Mouse (Mus musculus): ENCODE data around the gene Prrx1. TPM values are rescaled to one million over a fixed set of nuclear protein-coding genes. Genes with fewer than 3 reads are reported as not detected.

Gene Prrx1
- polyA plus RNA-seq, 1 experiment from 2014 or later: 81.5 TPM

DNA sequence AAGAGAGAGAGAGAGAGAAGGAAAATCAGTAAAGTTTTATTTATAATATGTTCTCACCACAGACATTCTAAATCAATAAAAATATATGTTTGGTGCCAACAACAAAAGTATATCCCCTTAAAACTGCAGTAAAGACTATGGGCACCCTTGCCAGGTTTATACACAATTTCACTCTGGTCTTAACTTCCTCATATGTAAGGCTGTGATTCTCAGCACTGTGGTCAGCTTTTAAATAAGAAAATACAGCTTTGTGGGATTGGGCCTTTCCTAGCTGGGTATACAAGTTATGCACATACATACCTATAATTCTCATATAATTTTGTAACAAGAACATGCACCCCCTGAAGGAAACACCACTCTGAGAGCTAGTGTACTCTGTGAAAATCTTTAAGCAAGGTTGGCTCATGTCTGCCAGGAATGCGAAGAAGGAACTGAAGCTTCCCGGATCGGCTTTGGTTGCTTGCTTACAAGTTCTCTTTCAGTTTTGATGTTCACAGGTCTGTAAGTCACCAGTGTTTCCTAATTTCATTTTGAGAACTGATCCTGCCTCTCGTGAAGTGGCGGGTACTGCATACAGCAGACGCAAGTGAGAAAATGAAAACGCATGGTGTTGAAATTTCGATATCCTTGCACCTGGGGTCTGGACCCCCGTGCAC lies 29.4 kb downstream of the Prrx1 start:
- H3K4me3 ChIP-seq: no peak overlapping the region
- H3K27ac ChIP-seq: no peak overlapping the region
- no peaks in the 10 kb centered on the region for H3K27me3 ChIP-seq
- WGBS: 76% methylated on average over 9 of the region's 9 CpGs
- H3K9ac ChIP-seq: no peak overlapping the region
- peaks cover 3% of the 10 kb centered on the region; the same call in 1 of the 2 replicates for H3K4me1 ChIP-seq
- no peaks in the 10 kb centered on the region for H3K36me3 ChIP-seq
- ATAC-seq (ENCODE audit: low FRiP score): no peak
- no peak overlapping the region for H3K4me2 ChIP-seq (replicated peaks)
- H3K9me3 ChIP-seq (replicated peaks): no peaks in the 10 kb centered on the region

GRCm38 (mm10) chr1:163281450-163282198 lies 31.9 kb downstream of the Prrx1 start:
- Histone ChIP-seq H3K4me3 (no peak overlapping the region), H3K27me3 (no peaks in the 10 kb centered on the region), H3K9me3 (replicated peaks) (no peaks in the 10 kb centered on the region), H3K9ac (no peak overlapping the region), H3K4me1 (peaks cover 3% of the 10 kb centered on the region; the same call in 1 of the 2 replicates), H3K36me3 (no peaks in the 10 kb centered on the region), H3K4me2 (replicated peaks) (no peak overlapping the region), H3K27ac (no peak overlapping the region)
- no peak for ATAC-seq (ENCODE audit: low FRiP score)
- WGBS: 74% methylated on average over 7 of the region's 7 CpGs

- no peak overlapping the region for H3K4me3 ChIP-seq
- H3K4me1 ChIP-seq: peaks cover 3% of the 10 kb centered on the region; the same call in 1 of the 2 replicates
- no peak overlapping the region for H3K27ac ChIP-seq
- no peak overlapping the region for H3K9ac ChIP-seq
- no peaks in the 10 kb centered on the region for H3K36me3 ChIP-seq
- no peaks in the 10 kb centered on the region for H3K9me3 ChIP-seq (replicated peaks)
- H3K4me2 ChIP-seq (replicated peaks): no peak overlapping the region
- no peaks in the 10 kb centered on the region for H3K27me3 ChIP-seq
- WGBS: 55% methylated on average over 2 of the region's 2 CpGs
- ATAC-seq (ENCODE audit: low FRiP score): no peak
These were observed 32.7 kb downstream of the Prrx1 start for GRCm38 (mm10) chr1:163280842-163281122.

GRCm38 (mm10) chr1:163280097-163280841 lies 33.2 kb downstream of the Prrx1 start:
- no peak for ATAC-seq (ENCODE audit: low FRiP score)
- H3K4me2 ChIP-seq (replicated peaks): no peak overlapping the region
- no peaks in the 10 kb centered on the region for H3K9me3 ChIP-seq (replicated peaks)
- no peak overlapping the region for H3K4me3 ChIP-seq
- H3K9ac ChIP-seq: no peak overlapping the region
- H3K4me1 ChIP-seq: peaks cover 3% of the 10 kb centered on the region; the same call in 1 of the 2 replicates
- WGBS: 61% methylated on average over 7 of the region's 7 CpGs
- no peaks in the 10 kb centered on the region for H3K27me3 ChIP-seq
- no peaks in the 10 kb centered on the region for H3K36me3 ChIP-seq
- H3K27ac ChIP-seq: no peak overlapping the region

- H3K4me3 ChIP-seq: no peak overlapping the region
- no peak overlapping the region for H3K9ac ChIP-seq
- no peaks in the 10 kb centered on the region for H3K27me3 ChIP-seq
- 90% methylated on average over 7 of the region's 7 CpGs for WGBS
- ATAC-seq (ENCODE audit: low FRiP score): no peak
- H3K4me2 ChIP-seq (replicated peaks): no peak overlapping the region
- no peaks in the 10 kb centered on the region for H3K36me3 ChIP-seq
- H3K27ac ChIP-seq: no peak overlapping the region
- no peaks in the 10 kb centered on the region for H3K9me3 ChIP-seq (replicated peaks)
- H3K4me1 ChIP-seq: peaks cover 3% of the 10 kb centered on the region; the same call in 1 of the 2 replicates
These were observed 36.4 kb downstream of the Prrx1 start for GRCm38 (mm10) chr1:163277069-163277468.

DNA sequence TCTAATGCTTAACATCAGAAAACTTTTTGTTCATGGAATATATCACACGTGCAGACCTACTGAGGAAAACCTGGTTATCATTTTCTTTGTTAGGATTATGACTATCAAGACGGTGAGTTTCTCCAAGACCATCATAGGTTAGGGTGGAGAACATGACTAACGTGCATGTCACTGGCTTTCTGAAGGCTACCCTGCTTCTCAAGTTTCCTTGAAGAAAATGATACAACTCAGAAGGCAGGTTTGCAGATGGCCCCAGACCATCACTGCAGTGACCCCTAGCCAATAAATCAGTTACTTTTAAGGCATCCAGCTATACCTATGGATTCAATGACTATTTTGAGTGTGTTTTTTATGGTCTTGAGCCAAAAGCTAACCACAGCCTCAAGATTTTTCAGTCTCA lies 38.6 kb downstream of the Prrx1 start:
- ATAC-seq (ENCODE audit: low FRiP score): no peak
- Histone ChIP-seq H3K4me1 (no peaks in the 10 kb centered on the region), H3K27ac (no peak overlapping the region), H3K27me3 (no peaks in the 10 kb centered on the region), H3K9me3 (replicated peaks) (no peaks in the 10 kb centered on the region), H3K4me2 (replicated peaks) (no peak overlapping the region), H3K9ac (no peak overlapping the region), H3K4me3 (no peak overlapping the region), H3K36me3 (no peaks in the 10 kb centered on the region)
- WGBS: 88% methylated on average over 3 of the region's 3 CpGs

- 89% methylated on average over 3 of the region's 3 CpGs for WGBS
- H3K27me3 ChIP-seq: no peaks in the 10 kb centered on the region
- H3K9ac ChIP-seq: no peak overlapping the region
- no peak overlapping the region for H3K4me3 ChIP-seq
- H3K4me2 ChIP-seq (replicated peaks): no peak overlapping the region
- H3K4me1 ChIP-seq: no peaks in the 10 kb centered on the region
- H3K9me3 ChIP-seq (replicated peaks): no peaks in the 10 kb centered on the region
- no peaks in the 10 kb centered on the region for H3K36me3 ChIP-seq
- no peak for ATAC-seq (ENCODE audit: low FRiP score)
- H3K27ac ChIP-seq: no peak overlapping the region
These were observed 40.4 kb downstream of the Prrx1 start for GRCm38 (mm10) chr1:163273132-163273531.

- no peaks in the 10 kb centered on the region for H3K4me1 ChIP-seq
- ATAC-seq (ENCODE audit: low FRiP score): no peak
- no peaks in the 10 kb centered on the region for H3K27me3 ChIP-seq
- no peaks in the 10 kb centered on the region for H3K9me3 ChIP-seq (replicated peaks)
- H3K4me2 ChIP-seq (replicated peaks): no peak overlapping the region
- no peak overlapping the region for H3K4me3 ChIP-seq
- no peak overlapping the region for H3K9ac ChIP-seq
- H3K27ac ChIP-seq: no peak overlapping the region
- no peaks in the 10 kb centered on the region for H3K36me3 ChIP-seq
- 92% methylated on average over 8 of the region's 8 CpGs for WGBS
These were observed 46.5 kb downstream of the Prrx1 start for GRCm38 (mm10) chr1:163266853-163267538.

DNA sequence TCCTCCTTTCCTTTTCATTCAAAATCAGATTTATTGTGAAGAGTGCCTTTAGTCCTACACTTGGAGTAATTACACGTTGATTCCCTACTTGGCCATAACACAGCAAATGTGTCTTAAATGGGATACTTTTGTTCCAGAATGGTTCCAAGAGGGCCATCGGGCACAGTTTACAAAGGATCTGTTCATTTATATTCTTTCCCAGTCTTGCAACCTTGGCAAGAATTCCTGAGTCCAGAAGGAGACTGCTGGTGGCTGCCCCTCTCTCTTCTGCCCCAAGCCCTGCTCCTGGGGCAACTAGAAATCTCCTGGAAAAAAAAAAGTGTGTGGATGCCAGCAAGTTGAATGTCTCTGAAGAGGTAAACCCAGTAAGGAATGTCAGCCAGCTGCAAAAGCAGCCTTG lies 56.2 kb downstream of the Prrx1 start:
- WGBS: 52% methylated on average over 2 of the region's 2 CpGs
- Histone ChIP-seq H3K27ac (no peak overlapping the region), H3K9ac (no peak overlapping the region), H3K36me3 (no peaks in the 10 kb centered on the region), H3K4me2 (replicated peaks) (no peak overlapping the region), H3K4me3 (no peak overlapping the region), H3K27me3 (no peaks in the 10 kb centered on the region), H3K9me3 (replicated peaks) (no peaks in the 10 kb centered on the region), H3K4me1 (no peaks in the 10 kb centered on the region)
- ATAC-seq (ENCODE audit: low FRiP score): no peak

- Histone ChIP-seq H3K9me3 (replicated peaks) (no peaks in the 10 kb centered on the region), H3K27ac (no peak overlapping the region), H3K4me2 (replicated peaks) (no peak overlapping the region), H3K4me1 (no peaks in the 10 kb centered on the region), H3K36me3 (no peaks in the 10 kb centered on the region), H3K27me3 (no peaks in the 10 kb centered on the region), H3K9ac (no peak overlapping the region), H3K4me3 (no peak overlapping the region)
- WGBS: 86% methylated on average over 2 of the region's 2 CpGs
- ATAC-seq (ENCODE audit: low FRiP score): no peak
These were observed 57.6 kb downstream of the Prrx1 start for GRCm38 (mm10) chr1:163255884-163256283.

GRCm38 (mm10) chr1:163252796-163253195 lies 60.7 kb downstream of the Prrx1 start:
- Histone ChIP-seq H3K27ac (no peak overlapping the region), H3K9me3 (replicated peaks) (no peaks in the 10 kb centered on the region), H3K36me3 (no peaks in the 10 kb centered on the region), H3K27me3 (no peaks in the 10 kb centered on the region), H3K4me1 (no peaks in the 10 kb centered on the region), H3K4me3 (no peak overlapping the region), H3K4me2 (replicated peaks) (no peak overlapping the region), H3K9ac (no peak overlapping the region)
- WGBS: 85% methylated on average over 4 of the region's 4 CpGs
- ATAC-seq (ENCODE audit: low FRiP score): no peak

DNA sequence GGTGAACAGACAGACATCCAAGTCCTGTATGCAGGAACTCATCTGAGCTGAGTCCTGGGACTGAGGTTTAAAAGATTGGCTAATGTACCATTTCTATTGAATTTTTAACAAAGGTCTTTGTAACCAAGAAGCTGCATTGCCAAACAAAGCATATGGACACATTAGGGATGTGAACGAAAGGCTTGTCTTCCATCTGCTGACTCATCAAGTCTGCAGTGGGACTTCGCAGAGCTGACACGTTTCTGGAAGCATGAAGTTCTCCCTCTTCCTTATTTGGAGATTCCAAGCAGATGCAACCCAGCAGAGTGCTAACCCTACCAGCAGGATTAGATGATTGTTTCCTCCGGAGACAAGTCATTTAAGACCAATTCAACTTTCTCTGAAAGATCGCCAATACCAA lies 61.2 kb downstream of the Prrx1 start:
- Histone ChIP-seq H3K36me3 (no peaks in the 10 kb centered on the region), H3K4me3 (no peak overlapping the region), H3K9me3 (replicated peaks) (no peaks in the 10 kb centered on the region), H3K27ac (no peak overlapping the region), H3K9ac (no peak overlapping the region), H3K4me1 (no peaks in the 10 kb centered on the region), H3K27me3 (no peaks in the 10 kb centered on the region), H3K4me2 (replicated peaks) (no peak overlapping the region)
- ATAC-seq (ENCODE audit: low FRiP score): no peak
- 73% methylated on average over 5 of the region's 5 CpGs for WGBS

Measured in hindbrain, embryonic 12.5 days (tissue).